Mouse (Mus musculus) gastrocnemius, postnatal 36 days (tissue): Measurements from ENCODE around the gene Gpsm2. TPM values are rescaled to one million over a fixed set of nuclear protein-coding genes. Genes with fewer than 3 reads are reported as not detected.

Source experiments
- DNase-seq, 2 experiments: peaks; one replicate each; pipeline ENCODE4 v3.0.0; 2022
- intact Hi-C: fragments of 180-260 bp; cut with DNase I; formaldehyde crosslinking; loops from one replicate; pipeline ENCODE4 v1.15.1; 2025
- long read RNA-seq, 2 experiments: library from polyadenylated mRNA; stranded (forward); transcript quantifications; one replicate each; pipeline ENCODE4 v2.0.0; 2021
- total RNA-seq, 2 experiments: library from RNA; stranded (reverse); gene quantifications; 2 replicates each; pipeline ENCODE4 v1.2.3; 2021

Gpsm2 gene
- total RNA-seq: 1 to 10 TPM; 1.7 to 1.9 TPM
- long read RNA-seq, experiment 1: 0 reads
- long read RNA-seq, experiment 2: 0 reads

GRCm38 (mm10) chr3:108722036-108722872 is at the start of gene Gpsm2:
Gpsm2 (minus strand) TSS chr3:108722309.
- intact Hi-C loops: loop anchor here (5.0 kb wide), 1 partner anchor 50 kb away; no protein-coding TSS in a partner anchor
- peak; percentile 91 to 95 for DNase-seq

DNA sequence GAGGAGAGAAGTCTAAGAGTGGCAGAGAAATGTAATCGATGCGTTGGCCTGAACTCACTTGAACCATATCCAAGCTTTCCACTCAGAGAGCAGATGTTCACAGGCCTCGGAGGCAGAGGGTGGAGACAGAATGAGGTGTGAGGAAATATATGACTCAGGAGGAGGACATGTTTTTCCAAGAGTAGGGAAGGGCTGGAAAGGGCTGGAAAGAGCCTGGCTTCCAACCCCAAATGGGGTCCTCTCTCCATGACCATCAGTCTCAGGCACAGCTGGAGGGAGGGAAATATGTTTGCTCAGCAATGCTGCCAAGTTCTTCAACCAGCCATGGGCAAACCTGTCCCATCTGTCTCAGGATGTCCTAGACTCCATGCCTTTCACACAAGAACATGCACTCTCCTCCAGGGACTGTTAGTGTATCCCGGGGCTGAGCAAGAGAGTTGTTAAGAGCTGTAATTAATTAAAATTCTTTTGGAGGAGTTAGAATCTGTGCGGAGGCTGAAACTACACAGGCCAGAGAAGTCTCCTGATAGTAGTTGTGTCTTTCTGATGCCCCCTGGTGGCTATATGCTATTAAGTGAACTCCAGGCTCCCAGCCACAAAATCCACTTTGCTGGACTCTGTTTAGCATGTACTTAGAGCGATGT is 48.7 kb upstream of the Gpsm2 start:
- intact Hi-C loops: loop anchor here (5.0 kb wide), 1 partner anchor 49 kb away; the partner anchor contains the start of gene Gpsm2
- peak in 1 of 2 experiments; percentile 43 for DNase-seq

- intact Hi-C loops: loop anchor here (2.0 kb wide), 1 partner anchor 71 kb away; no protein-coding TSS in a partner anchor
- DNase-seq: no peak
These were observed 47.4 kb upstream of the Gpsm2 start for GRCm38 (mm10) chr3:108769547-108769946.

DNA sequence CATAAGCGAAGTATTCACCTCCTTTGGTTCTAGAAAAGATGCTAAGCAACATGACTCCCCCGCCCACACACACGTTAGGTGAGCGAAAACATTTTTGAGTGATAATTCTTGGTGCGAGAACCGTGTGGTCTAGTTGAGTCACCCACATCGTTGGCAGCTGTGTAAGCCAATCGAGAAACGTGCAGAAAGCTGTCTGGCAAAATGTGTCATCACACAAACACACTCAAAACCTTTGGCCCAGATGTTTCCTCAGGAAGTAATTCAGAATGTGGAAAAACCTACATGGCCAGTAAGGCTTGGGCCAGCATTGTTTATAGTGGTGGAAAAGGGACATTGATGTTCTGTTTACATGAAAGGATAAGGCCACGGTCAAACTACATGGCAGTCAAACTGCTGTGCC is 45.3 kb upstream of the Gpsm2 start:
- DNase-seq: no peak
- intact Hi-C loops: no loop called here

GRCm38 (mm10) chr3:108766943-108767342 is 44.8 kb upstream of the Gpsm2 start:
- intact Hi-C loops: no loop called here

GRCm38 (mm10) chr3:108765476-108765875 is 43.4 kb upstream of the Gpsm2 start:
- intact Hi-C loops: no loop called here
- DNase-seq: no peak

More at GRCm38 (mm10) chr3:108766943-108767342, 44.8 kb upstream of the Gpsm2 start:
- no peak for DNase-seq

DNA sequence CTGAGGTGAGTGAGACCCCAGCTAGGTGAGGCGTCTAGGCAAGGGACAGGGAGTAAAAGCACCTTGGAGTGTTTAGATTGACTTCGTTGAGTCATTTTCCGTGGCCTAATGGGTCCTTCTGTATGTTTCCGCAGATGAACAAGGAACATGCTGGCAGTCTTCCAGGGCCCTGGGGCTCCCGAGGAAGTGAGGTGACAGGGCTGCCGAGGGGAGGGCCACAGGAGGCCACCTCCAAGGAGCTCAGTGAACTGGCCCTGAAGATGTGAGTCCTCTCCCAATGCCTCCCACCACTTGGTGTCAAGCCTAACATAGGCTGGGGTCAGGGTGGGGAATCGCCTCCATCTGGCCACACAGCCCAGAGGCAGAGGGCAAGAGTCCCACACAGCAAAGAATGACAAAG is 42.9 kb upstream of the Gpsm2 start:
- DNase-seq: no peak
- intact Hi-C loops: no loop called here

- no peak for DNase-seq
- intact Hi-C loops: no loop called here
These were observed 41.6 kb upstream of the Gpsm2 start for GRCm38 (mm10) chr3:108763691-108764090.

DNA sequence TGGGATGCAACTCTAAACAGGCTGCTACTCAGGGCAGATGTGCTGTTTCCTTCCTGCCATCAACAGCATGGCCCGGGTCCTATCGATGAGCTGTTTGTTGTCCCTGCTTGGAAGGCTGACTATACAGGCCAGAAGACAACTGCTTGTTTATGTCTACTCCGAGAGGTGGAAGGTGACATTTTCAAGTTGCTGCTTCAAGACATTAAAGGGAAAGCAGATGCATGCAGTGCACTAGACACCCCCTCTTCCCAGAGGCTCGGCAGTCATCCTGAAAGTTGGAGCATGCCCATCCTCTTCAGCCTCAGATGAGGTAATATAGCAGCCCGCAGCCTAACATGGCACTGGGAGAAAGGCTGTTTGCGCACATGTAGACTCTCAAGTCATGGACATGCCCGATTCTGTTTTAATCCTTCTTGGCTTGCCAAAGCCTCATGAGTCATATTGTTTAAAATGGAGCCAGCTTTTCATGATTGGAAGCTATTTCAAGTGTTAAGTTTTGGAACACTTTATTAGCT is 40.5 kb upstream of the Gpsm2 start:
- DNase-seq: peak in 1 of 2 experiments; percentile 26
- intact Hi-C loops: no loop called here

DNA sequence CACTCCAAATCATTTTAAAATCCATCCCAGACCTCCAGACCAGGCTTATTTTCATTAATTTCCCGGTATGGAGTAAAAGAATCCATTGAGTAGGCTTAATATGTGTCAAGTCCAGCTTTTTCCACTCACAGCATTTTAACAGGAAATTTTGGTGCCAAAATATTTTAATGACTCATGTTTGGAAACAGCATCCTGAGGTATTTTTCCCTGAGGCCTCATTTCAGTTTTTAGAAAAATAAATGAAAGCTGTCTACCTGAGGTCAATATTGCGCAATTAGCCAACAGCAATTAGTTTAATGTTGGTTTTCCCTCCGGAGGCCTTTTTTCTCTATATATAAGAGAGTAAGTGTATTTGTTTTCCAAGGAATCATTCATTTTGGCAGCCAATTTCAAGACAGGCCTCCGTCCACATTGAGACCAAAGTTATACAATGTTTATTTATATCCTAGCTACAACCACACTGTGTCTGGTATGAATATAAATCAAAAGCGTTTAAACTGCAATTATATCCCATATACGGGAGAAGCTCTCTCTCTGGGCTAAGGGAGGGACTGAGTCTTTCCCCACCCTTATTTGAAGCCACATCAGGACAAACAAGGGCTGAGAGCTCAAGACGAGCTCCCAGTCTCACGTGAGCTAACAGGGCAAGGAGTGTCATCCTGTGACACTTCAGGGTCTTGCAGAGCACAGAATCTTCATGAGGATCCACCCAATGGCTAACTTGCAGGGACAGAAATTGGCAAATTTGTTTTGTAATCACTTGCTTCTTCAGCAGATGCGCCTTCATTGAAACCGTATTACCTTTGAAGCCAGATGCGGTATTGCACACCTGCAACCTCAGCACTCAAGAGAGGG is 37.7 kb upstream of the Gpsm2 start:
- intact Hi-C loops: no loop called here
- DNase-seq: no peak

DNA sequence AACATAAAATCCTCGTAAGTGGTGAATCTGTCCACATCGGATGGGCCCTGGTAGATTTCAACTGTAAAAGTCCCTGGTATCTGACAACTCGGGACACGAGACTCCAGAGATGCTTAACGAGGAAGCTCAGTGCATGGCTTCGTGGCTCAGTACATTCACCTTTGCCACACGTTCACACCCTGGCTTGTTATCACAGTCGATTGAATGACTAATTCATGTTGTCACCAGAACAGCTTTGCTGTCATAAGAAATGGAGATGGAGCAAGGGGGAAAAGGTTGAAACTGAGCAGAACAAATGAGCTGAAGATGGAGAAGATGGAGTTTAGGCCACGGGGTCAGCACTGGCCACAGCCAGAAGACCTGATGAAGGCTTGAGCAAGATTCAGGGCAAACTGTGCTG is 35.5 kb upstream of the Gpsm2 start:
- intact Hi-C loops: no loop called here
- DNase-seq: no peak

DNA sequence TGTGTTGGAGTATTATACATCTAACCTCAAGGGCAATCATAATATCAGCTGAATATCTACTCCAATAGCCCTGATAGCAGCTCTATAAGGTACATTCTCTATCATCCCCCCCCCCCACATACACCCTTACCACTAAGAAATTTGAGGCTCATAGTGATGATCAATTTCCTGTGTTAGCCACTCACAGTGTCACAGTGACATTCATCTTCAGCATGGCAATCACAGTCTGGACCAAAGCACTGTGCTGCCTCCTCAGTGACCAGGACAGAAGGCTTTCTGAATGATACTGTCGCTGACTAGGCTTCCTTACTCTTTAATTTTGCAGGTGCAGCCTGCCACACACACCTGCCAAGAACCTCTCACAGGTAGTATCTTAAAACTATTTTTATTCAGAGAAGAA is 34.0 kb upstream of the Gpsm2 start:
- intact Hi-C loops: no loop called here
- no peak for DNase-seq

DNA sequence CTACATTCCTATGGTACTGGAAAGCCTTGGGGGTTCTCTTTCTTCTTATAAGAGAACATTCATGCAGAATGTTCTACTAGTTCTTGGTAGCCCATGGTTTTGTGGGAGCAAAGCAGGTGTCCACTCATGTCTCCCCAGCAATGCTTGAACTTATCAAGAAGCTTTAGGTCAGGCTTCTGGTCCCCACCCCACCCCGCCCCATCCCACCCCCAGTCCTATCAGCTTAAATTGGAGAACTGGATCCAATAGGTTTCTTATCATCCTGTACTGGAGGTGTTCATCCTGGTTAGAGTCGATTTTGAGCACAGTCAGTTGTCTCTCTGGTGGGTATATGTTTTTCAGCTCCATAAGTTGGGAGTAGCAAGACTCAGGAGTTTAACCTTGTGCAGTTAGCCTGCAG is 33.4 kb upstream of the Gpsm2 start:
- intact Hi-C loops: no loop called here
- DNase-seq: no peak

DNA sequence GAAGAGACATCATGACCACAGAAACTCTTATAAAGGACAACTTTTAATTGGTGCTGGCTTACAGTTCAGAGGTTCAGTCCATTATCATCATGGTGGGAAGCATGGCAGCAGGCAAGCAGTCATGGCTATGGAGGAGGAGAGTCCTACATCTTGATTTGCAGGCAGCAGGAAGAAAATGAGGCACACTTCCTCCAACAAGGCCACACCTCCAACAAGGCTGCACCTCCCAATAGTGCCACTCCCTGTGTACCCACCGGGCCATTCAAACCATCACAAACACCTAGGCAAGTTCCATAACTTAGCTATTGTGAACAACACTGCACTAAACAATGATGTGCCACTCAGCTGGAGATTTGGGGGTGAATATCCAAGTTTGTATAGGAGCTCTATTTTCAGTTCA is 32.4 kb upstream of the Gpsm2 start:
- intact Hi-C loops: no loop called here
- no peak for DNase-seq

- intact Hi-C loops: no loop called here
- no peak for DNase-seq
These were observed 29.6 kb upstream of the Gpsm2 start for GRCm38 (mm10) chr3:108751691-108752090.

- intact Hi-C loops: no loop called here
These were observed 29.0 kb upstream of the Gpsm2 start for GRCm38 (mm10) chr3:108751061-108751460.

DNA sequence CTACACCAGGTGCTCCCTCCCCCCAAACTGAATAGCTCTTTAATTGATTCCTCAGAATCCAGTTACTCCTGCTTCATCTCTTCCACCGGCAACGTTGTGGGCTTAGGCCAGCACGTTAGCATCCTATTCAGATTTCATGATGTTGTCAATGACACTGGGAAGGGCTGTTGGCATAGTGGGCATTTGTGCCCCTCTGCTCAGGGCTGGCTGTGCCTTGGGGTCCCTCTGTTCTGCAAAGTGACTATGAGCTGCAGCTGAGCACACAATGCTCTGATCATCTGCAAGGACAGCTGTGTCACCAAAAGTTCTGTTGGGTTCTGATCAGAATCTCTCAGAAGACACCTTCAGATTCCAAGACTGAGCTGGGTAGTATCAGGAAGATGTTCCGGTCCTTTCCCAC is 22.0 kb upstream of the Gpsm2 start:
- intact Hi-C loops: no loop called here
- DNase-seq: no peak

More at GRCm38 (mm10) chr3:108751061-108751460, 29.0 kb upstream of the Gpsm2 start:
- no peak for DNase-seq

DNA sequence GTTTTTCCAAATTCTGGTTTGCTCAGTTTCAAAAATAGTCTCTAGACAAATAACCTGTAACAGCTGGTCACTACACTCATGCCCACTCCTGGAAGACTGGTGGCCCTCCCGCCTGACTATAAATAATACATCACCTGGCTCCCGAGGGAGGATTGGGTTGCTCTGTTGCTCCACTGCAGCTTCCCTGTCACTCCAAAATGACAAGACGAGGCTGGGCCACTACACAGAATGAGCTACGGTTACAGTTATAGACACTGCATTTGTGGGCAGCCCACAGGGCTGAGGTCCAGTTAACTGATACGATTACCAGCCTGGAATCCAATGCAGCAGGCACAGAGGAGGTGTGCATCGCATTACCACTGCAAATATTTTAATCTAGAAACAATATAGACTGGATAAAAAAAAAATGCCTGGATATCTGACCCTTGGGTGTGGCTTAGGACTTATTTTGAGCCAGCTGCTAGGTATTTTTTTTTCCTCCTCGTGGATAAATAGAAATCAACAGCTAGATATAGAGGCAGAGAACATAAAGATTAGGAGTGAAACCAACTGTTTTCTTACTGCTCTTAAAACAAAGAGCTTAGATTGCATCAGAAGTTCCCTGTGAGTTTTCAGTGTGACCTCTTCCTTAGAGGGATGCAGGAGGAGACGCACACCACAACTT is 17.1 kb upstream of the Gpsm2 start, which contains the start of gene Aknad1:
TSS of gene Aknad1 (plus strand) at position 614 of the 664 bp plus-strand sequence.
- DNase-seq: peak in 1 of 2 experiments; percentile 31
- intact Hi-C loops: no loop called here

DNA sequence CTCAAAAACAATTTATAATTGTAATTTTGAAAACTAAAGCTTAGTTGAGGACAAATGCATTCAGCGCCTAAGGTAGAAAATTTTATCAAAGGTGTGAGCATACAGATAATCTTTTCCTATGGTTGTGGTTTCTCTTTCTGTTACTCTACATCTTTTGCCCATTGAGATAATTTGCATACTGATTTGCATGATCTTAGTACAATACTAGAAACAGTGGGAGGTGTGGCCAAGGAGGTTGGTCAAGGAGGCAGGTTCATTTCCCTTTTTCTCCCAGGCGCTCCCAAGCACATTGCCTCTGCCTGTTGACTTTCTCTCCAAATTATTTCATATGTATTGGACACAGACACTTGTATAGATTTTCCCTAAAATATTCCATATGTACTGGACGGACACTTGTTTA is 15.7 kb upstream of the Gpsm2 start:
- intact Hi-C loops: no loop called here
- no peak for DNase-seq

- intact Hi-C loops: no loop called here
- DNase-seq: no peak
These were observed 8.2 kb upstream of the Gpsm2 start for GRCm38 (mm10) chr3:108730316-108730715.
